Mouse (Mus musculus): Measurements from ENCODE around the gene Cdk2ap1. TPM values are rescaled to one million over a fixed set of nuclear protein-coding genes. Genes with fewer than 3 reads are reported as not detected.
A peak's percentile ranks its signal among the peaks of the same experiment; 100 is the strongest.

Gene Cdk2ap1
- polyA plus RNA-seq, 1 experiment, result 41.5 TPM

DNA sequence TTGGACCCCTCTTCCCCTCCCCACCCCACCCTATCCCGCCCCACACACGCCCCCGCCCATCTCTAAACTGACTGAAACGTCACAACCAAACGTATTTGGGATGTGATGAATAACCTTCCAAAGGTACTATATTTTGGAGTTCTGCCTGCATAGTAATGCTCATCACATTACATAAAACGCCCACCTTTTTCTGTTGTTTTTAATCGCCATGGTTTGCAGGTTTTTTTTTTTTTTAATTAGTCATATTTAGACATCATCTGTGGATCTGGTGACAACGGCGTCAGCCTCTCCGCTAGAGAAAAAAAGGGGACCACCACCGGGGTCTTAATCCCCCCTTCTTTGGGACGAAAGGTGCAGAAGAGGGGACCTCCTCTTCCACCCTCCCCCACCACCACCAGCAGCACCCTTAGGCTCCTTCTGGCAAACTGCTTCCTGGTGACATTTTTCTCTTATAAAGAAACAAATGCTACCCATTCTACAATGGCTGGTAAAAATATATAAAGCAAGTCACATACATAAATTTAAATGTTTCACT lies 7.4 kb downstream of the Cdk2ap1 start:
- TF ChIP-seq CTCF (IDR thresholded peaks at IDR 0.05; ENCODE audit: control insufficient read depth, insufficient read depth, insufficient replicate concordance, low read depth, low read length) (no peak), POLR2A (IDR thresholded peaks at IDR 0.05; ENCODE audit: control insufficient read depth, low read depth, low read length) (no peak)
- no peaks in the 10 kb centered on the region for H3K27me3 ChIP-seq (ENCODE audit: control insufficient read depth, insufficient read depth, low read length)
- H3K27ac ChIP-seq (ENCODE audit: control insufficient read depth, insufficient read depth, low read depth, low read length), result no peak overlapping the region
- H3K4me1 ChIP-seq (ENCODE audit: control insufficient read depth, insufficient read depth, low read length), result peaks cover 21% of the 10 kb centered on the region
- no peaks in the 10 kb centered on the region; the same call in 1 of the 2 replicates for H3K36me3 ChIP-seq (ENCODE audit: control insufficient read depth, insufficient read depth, low read length)
- no peak overlapping the region for H3K4me3 ChIP-seq (ENCODE audit: control insufficient read depth, low read depth, low read length)

- H3K36me3 ChIP-seq (ENCODE audit: control insufficient read depth, insufficient read depth, low read length), result no peaks in the 10 kb centered on the region
- TF ChIP-seq CTCF (IDR thresholded peaks at IDR 0.05; ENCODE audit: control insufficient read depth, insufficient read depth, insufficient replicate concordance, low read depth, low read length) (no peak), POLR2A (IDR thresholded peaks at IDR 0.05; ENCODE audit: control insufficient read depth, low read depth, low read length) (no peak)
- H3K4me1 ChIP-seq (ENCODE audit: control insufficient read depth, insufficient read depth, low read length), result peaks cover 21% of the 10 kb centered on the region
- 0 out of 2 replicates have a peak overlapping the region, but pooled peaks have one; percentile 66 for H3K27ac ChIP-seq (ENCODE audit: control insufficient read depth, insufficient read depth, low read depth, low read length)
- no peaks in the 10 kb centered on the region for H3K27me3 ChIP-seq (ENCODE audit: control insufficient read depth, insufficient read depth, low read length)
- peak overlapping the region; percentile 82 for H3K4me3 ChIP-seq (ENCODE audit: control insufficient read depth, low read depth, low read length)
Measured at GRCm38 (mm10) chr5:124354574-124355424, 8.1 kb downstream of the Cdk2ap1 start.

DNA sequence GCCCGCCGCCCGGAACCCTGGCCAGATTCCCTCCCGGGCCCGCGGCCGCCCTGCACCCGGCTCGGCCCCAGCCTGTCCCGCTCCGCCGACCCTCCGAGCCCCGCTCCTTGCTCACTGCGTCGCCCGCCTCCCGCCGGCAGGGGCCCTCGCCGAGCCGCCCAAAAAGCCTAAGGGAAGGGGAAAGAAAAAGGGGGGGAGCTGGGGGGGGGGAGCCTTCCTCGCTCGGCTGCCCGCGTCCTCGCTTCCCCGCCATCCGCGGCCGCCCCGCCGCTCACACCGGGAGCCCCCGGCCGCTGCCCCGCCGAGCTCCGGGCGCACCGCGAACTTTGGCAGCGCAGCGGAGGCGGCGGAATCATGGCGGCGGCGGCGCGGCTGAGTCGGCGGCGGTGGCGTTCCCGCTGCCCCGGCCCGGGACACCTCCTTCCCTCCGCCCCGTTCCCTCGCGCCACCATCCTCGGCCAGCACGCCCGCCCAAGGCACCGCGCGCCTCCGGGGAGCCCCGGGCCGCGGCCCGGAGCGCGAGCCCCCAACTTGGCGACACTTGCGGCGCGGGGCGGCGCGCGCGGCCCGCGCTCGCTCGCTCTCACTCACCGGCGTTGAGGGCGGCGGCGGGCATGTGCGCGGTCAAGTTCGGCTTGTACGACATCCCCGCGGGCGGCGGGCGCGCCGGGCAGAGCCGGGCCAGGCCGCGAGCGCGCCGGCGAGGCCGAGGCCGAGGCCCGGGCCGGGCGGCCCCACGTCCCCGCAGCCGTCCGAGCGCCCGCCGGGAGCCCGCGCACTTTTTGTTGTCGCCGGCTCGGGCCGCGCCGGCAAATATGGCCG lies 8.9 kb downstream of the Cdk2ap1 start:
- TF ChIP-seq POLR2A (IDR thresholded peaks at IDR 0.05; ENCODE audit: control insufficient read depth, low read depth, low read length) (no peak), CTCF (IDR thresholded peaks at IDR 0.05; ENCODE audit: control insufficient read depth, insufficient read depth, insufficient replicate concordance, low read depth, low read length) (no peak)
- H3K27ac ChIP-seq (ENCODE audit: control insufficient read depth, insufficient read depth, low read depth, low read length), result peak overlapping the region; percentile 89
- peaks cover 21% of the 10 kb centered on the region for H3K4me1 ChIP-seq (ENCODE audit: control insufficient read depth, insufficient read depth, low read length)
- H3K27me3 ChIP-seq (ENCODE audit: control insufficient read depth, insufficient read depth, low read length), result no peaks in the 10 kb centered on the region
- no peaks in the 10 kb centered on the region for H3K36me3 ChIP-seq (ENCODE audit: control insufficient read depth, insufficient read depth, low read length)
- H3K4me3 ChIP-seq (ENCODE audit: control insufficient read depth, low read depth, low read length), result peak overlapping the region; percentile 90

GRCm38 (mm10) chr5:124353011-124353725 lies 9.7 kb downstream of the Cdk2ap1 start:
- no peaks in the 10 kb centered on the region for H3K27me3 ChIP-seq (ENCODE audit: control insufficient read depth, insufficient read depth, low read length)
- TF ChIP-seq CTCF (IDR thresholded peaks at IDR 0.05; ENCODE audit: control insufficient read depth, insufficient read depth, insufficient replicate concordance, low read depth, low read length) (no peak), POLR2A (IDR thresholded peaks at IDR 0.05; ENCODE audit: control insufficient read depth, low read depth, low read length) (no peak)
- H3K27ac ChIP-seq (ENCODE audit: control insufficient read depth, insufficient read depth, low read depth, low read length), result peak overlapping the region; percentile 51
- H3K4me3 ChIP-seq (ENCODE audit: control insufficient read depth, low read depth, low read length), result peak overlapping the region; percentile 90
- H3K36me3 ChIP-seq (ENCODE audit: control insufficient read depth, insufficient read depth, low read length), result no peaks in the 10 kb centered on the region
- peaks cover 21% of the 10 kb centered on the region for H3K4me1 ChIP-seq (ENCODE audit: control insufficient read depth, insufficient read depth, low read length)

DNA sequence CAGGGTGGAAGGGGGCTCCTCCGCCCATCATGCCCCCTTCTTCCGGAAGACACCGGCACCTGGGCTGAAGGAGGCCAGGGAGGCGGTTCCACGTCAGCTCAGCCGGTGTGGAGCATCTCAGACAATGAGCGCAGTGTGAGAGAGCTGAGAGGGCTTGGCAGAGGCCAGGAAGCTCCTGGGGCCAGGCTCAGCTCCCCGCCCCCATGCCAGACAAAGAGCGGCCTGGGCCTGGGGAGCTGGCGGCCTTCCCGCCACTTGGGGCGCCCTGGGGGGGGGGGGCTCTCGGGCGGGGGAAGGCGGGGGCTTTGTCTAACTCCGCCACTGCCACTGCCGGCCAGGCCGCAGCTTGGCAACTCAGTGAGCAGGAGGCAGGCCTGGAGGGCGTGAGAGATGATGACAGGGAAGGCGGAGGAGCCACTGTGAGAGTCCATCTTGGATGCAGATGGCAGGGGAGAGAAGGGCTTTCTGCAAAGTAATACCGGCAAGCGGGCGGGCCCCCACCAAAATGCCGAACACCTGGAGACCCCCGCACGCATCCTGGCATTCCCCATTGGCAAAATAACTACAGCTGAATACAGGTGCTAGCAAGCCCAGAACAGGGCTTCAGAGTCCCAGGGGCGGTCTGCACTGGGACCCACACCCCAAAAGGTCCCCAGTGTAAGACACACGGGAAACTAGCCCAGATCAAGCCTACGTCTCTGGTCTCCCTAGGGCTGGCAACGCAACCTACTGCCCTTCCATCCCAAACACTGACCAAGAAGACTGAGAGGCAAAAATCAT lies 10.6 kb downstream of the Cdk2ap1 start:
- no peaks in the 10 kb centered on the region for H3K36me3 ChIP-seq (ENCODE audit: control insufficient read depth, insufficient read depth, low read length)

GRCm38 (mm10) chr5:124351604-124352003 lies 11.3 kb downstream of the Cdk2ap1 start:
- Histone ChIP-seq H3K27ac (ENCODE audit: control insufficient read depth, insufficient read depth, low read depth, low read length) (no peak overlapping the region; the same call in 1 of the 2 replicates), H3K4me1 (ENCODE audit: control insufficient read depth, insufficient read depth, low read length) (peaks cover 21% of the 10 kb centered on the region), H3K27me3 (ENCODE audit: control insufficient read depth, insufficient read depth, low read length) (no peaks in the 10 kb centered on the region), H3K36me3 (ENCODE audit: control insufficient read depth, insufficient read depth, low read length) (no peaks in the 10 kb centered on the region; the same call in 1 of the 2 replicates), H3K4me3 (ENCODE audit: control insufficient read depth, low read depth, low read length) (no peak overlapping the region)
- TF ChIP-seq CTCF (IDR thresholded peaks at IDR 0.05; ENCODE audit: control insufficient read depth, insufficient read depth, insufficient replicate concordance, low read depth, low read length) (no peak), POLR2A (IDR thresholded peaks at IDR 0.05; ENCODE audit: control insufficient read depth, low read depth, low read length) (no peak)

More for the DNA sequence above, 10.6 kb downstream of the Cdk2ap1 start:
- peak overlapping the region; percentile 90 for H3K4me3 ChIP-seq (ENCODE audit: control insufficient read depth, low read depth, low read length)
- peak overlapping the region; percentile 51 for H3K27ac ChIP-seq (ENCODE audit: control insufficient read depth, insufficient read depth, low read depth, low read length)
- no peak for TF ChIP-seq CTCF (IDR thresholded peaks at IDR 0.05; ENCODE audit: control insufficient read depth, insufficient read depth, insufficient replicate concordance, low read depth, low read length)
- peak; percentile 41; the same call in 1 of the 2 replicates for TF ChIP-seq POLR2A (IDR thresholded peaks at IDR 0.05; ENCODE audit: control insufficient read depth, low read depth, low read length)
- H3K4me1 ChIP-seq (ENCODE audit: control insufficient read depth, insufficient read depth, low read length), result peaks cover 21% of the 10 kb centered on the region
- H3K27me3 ChIP-seq (ENCODE audit: control insufficient read depth, insufficient read depth, low read length), result no peaks in the 10 kb centered on the region
